Comparison of ENCODE assay signal across 22 mouse cellular contexts in the genomic region with DNA sequence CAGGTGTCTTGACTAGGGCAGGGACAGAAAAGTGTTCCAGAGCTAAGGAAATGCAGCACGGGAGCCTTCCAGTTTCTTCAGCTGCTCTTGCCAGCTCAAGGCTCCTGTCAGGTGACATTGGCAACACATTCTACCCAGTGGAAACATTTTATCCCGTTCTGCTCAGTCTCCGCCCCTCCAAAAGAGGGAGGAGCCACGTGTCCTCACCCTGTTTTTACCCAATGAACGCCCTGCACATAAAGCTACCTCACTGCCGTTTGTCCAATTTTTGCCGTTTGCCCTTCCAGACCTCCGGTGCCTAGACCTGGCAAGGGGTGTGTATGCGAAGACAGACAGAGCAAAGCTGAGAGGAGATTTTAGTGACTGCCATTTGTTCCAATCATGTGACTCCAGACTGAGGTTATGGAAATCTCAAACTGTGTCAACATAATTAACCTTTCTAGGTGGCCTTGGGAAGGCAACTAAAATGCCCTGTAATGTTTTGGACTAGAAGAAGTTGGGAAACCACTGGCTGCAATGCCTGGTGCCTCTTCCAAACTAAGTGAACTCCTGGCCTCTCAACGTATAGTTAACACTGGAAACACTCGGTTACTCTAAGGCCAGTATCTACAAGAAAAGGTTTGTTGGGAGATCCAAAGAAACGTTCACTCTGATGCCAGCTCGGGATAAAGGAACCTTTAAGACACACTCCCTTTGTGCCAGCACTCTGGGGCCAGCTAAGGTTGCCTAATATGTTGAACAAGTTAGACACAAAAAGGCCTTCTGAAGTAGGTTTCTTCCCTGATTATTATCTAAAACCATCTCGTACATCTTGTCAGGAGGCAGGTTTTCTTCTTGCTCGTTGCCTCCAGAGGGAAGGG. TPM values are rescaled to one million over a fixed set of nuclear protein-coding genes. Genes with fewer than 3 reads are reported as not detected.
DNase-seq lines count a peak whose midpoint lies in the region; ATAC-seq lines count a peak whose summit lies in the region.
"Had no signal": no experiment of that assay in that cellular context is flagged by ENCODE, and none has a peak within 500 bp of the region (broad histone marks: within the 10 kb centered on the region; RNA-seq: fewer than 3 reads in every experiment).

No protein-coding gene starts in this region.

- no peak overlapping the region for H3K27ac ChIP-seq in forebrain, embryonic 14.5 days (ENCODE audit: low read depth, low read length)
- no peak overlapping the region for H3K27ac ChIP-seq in hindbrain, embryonic 11.5 days (ENCODE audit: low read depth, low read length)
- H3K27ac ChIP-seq: forebrain, embryonic 15.5 days; heart, adult 2 months; hindbrain, embryonic 14.5 days had no signal

- H3K4me2 ChIP-seq in forebrain, embryonic 14.5 days (ENCODE audit: low read length) = no peak overlapping the region
- no peak overlapping the region for H3K4me2 ChIP-seq in hindbrain, embryonic 11.5 days (replicated peaks; ENCODE audit: low read depth, low read length)
- H3K4me2 ChIP-seq: forebrain, embryonic 15.5 days; hindbrain, embryonic 14.5 days; midbrain, embryonic 11.5 days had no signal

- peak; percentile 54 for DNase-seq in kidney, adult 18-20 months
- DNase-seq in kidney, postnatal 4 days = no peak
- DNase-seq in B cell, adult 2 months = peak; percentile 16 to 22
- peak; percentile 21 for DNase-seq in CD4-positive, CD25-positive, alpha-beta regulatory T cell, adult 2 months (ENCODE audit: low read depth, low spot score)
- DNase-seq in fat pad, adult 2 months (ENCODE audit: extremely low read depth, low read depth, low spot score) = peak; percentile 94
- no peak for DNase-seq in layer of hippocampus, adult 9-10 months (ENCODE audit: low spot score)
- no peak for DNase-seq in forebrain, embryonic 14.5 days (ENCODE audit: low spot score)
- DNase-seq in hindbrain, embryonic 11.5 days (ENCODE audit: low spot score) = no peak
- DNase-seq: cerebellum, adult 18-20 months; heart, adult 2 months; heart, postnatal 10 days; left cerebral cortex, postnatal 4 days; lung, adult 18-20 months; lung, postnatal 36 days; right cerebral cortex, adult 18-20 months; spleen, adult 18-20 months; thymus, postnatal 36 days had no signal

- no peaks in the 10 kb centered on the region for H3K4me1 ChIP-seq in forebrain, embryonic 14.5 days (ENCODE audit: control insufficient read depth, insufficient read depth, low read length)
- no peaks in the 10 kb centered on the region for H3K4me1 ChIP-seq in hindbrain, embryonic 11.5 days (replicated peaks; ENCODE audit: control insufficient read depth, insufficient read depth, low read length)
- H3K4me1 ChIP-seq: forebrain, embryonic 15.5 days had no signal

- H3K9ac ChIP-seq in forebrain, embryonic 14.5 days (ENCODE audit: low read length) = no peak overlapping the region
- no peak overlapping the region for H3K9ac ChIP-seq in hindbrain, embryonic 11.5 days (ENCODE audit: low read depth, low read length)
- H3K9ac ChIP-seq: forebrain, embryonic 15.5 days; hindbrain, embryonic 14.5 days had no signal

- H3K27me3 ChIP-seq in forebrain, embryonic 14.5 days (replicated peaks; ENCODE audit: control insufficient read depth, insufficient read depth, low read length) = no peaks in the 10 kb centered on the region
- H3K27me3 ChIP-seq in hindbrain, embryonic 11.5 days (ENCODE audit: control insufficient read depth, insufficient read depth, low read length) = no peaks in the 10 kb centered on the region
- H3K27me3 ChIP-seq: forebrain, embryonic 15.5 days had no signal

- no peaks in the 10 kb centered on the region for H3K9me3 ChIP-seq in forebrain, embryonic 14.5 days (replicated peaks; ENCODE audit: control insufficient read depth, low read length)
- H3K9me3 ChIP-seq in hindbrain, embryonic 11.5 days (ENCODE audit: control insufficient read depth, low read length) = no peaks in the 10 kb centered on the region
- H3K9me3 ChIP-seq: forebrain, embryonic 15.5 days had no signal

- ATAC-seq in forebrain, embryonic 14.5 days = no peak
- no peak for ATAC-seq in hindbrain, embryonic 11.5 days (ENCODE audit: low FRiP score)
- ATAC-seq: forebrain, embryonic 15.5 days had no signal

- no peaks in the 10 kb centered on the region for H3K36me3 ChIP-seq in forebrain, embryonic 14.5 days (ENCODE audit: control insufficient read depth, insufficient read depth, low read length)
- no peaks in the 10 kb centered on the region for H3K36me3 ChIP-seq in hindbrain, embryonic 11.5 days (ENCODE audit: control insufficient read depth, insufficient read depth, low read length)
- H3K36me3 ChIP-seq: forebrain, embryonic 15.5 days had no signal

- 85% methylated on average over 15 of the region's 15 CpGs for WGBS in forebrain, embryonic 14.5 days
- WGBS in hindbrain, embryonic 11.5 days = 86% methylated on average over 15 of the region's 15 CpGs

- H3K4me3 ChIP-seq in forebrain, embryonic 14.5 days (ENCODE audit: low read depth, low read length) = no peak overlapping the region
- no peak overlapping the region for H3K4me3 ChIP-seq in hindbrain, embryonic 11.5 days (ENCODE audit: low read depth, low read length)
- H3K4me3 ChIP-seq: forebrain, embryonic 15.5 days; heart, adult 2 months; myocyte had no signal

RNA-seq across cellular contexts. Expression of a gene that starts 8.9 kb away (rescaled TPM):
- 0.43 and 0.58 TPM in 2 replicates for polyA plus RNA-seq in forebrain, embryonic 14.5 days (2014; fragmentation: Nextera tagmentation; extraction: Ambion mirVana)
- 2.6 and 3.4 TPM in 2 replicates for polyA plus RNA-seq in hindbrain, embryonic 11.5 days (2014; fragmentation: Nextera tagmentation; extraction: Ambion mirVana)
- polyA plus RNA-seq: myocyte had no signal

RNA-seq across cellular contexts. Expression of a gene that starts 53.4 kb away (rescaled TPM):
- not detected in 2 replicates for polyA plus RNA-seq in forebrain, embryonic 14.5 days (2014; fragmentation: Nextera tagmentation; extraction: Ambion mirVana)
- polyA plus RNA-seq in hindbrain, embryonic 11.5 days (2014; fragmentation: Nextera tagmentation; extraction: Ambion mirVana) = not detected in 2 replicates
- polyA plus RNA-seq: forebrain, embryonic 15.5 days; heart, adult 2 months; hindbrain, embryonic 14.5 days; large intestine, adult 2 months; midbrain, embryonic 11.5 days; myocyte had no signal

Comparison
In these comparisons a context has a peak if more than half of its experiments do, and no peak if none do; other contexts are left out.
1. DNase-seq: peak in kidney, adult 18-20 months (single experiment), B cell, adult 2 months (2 of 2), CD4-positive, CD25-positive, alpha-beta regulatory T cell, adult 2 months (single experiment) and fat pad, adult 2 months (single experiment); none in kidney, postnatal 4 days (0 of 2), layer of hippocampus, adult 9-10 months (single experiment), forebrain, embryonic 14.5 days (single experiment) and hindbrain, embryonic 11.5 days (single experiment).